Mouse (Mus musculus) NIH3T3 (cell line): Measurements from ENCODE around the gene Prune2.

ENCODE experiments used
- DNase-seq: peaks from one replicate; pipeline ENCODE4 v3.0.0-alpha.2; 2012; ENCODE audit warnings: low read depth

The Prune2 gene

GRCm38 (mm10) chr19:17006220-17006907 is 50.4 kb downstream of the Prune2 start:
- DNase-seq, result no peak

- DNase-seq, result peak; percentile 73
Measured at GRCm38 (mm10) chr19:17011261-17011995, 55.5 kb downstream of the Prune2 start.

GRCm38 (mm10) chr19:17013085-17013484 is 57.2 kb downstream of the Prune2 start:
- DNase-seq, result no peak

GRCm38 (mm10) chr19:17014337-17015124 is 58.6 kb downstream of the Prune2 start:
- DNase-seq, result no peak

- peak; percentile 75 for DNase-seq
Measured at GRCm38 (mm10) chr19:17024748-17025147, 68.8 kb downstream of the Prune2 start.

- DNase-seq, result peak; percentile 85
Measured at GRCm38 (mm10) chr19:17030276-17030675, 74.4 kb downstream of the Prune2 start.

- no peak for DNase-seq
Measured at GRCm38 (mm10) chr19:17032314-17032713, 76.4 kb downstream of the Prune2 start.

GRCm38 (mm10) chr19:17046961-17047360 is 91.0 kb downstream of the Prune2 start:
- DNase-seq, result no peak

GRCm38 (mm10) chr19:17055892-17056291 is 100.0 kb downstream of the Prune2 start:
- no peak for DNase-seq

GRCm38 (mm10) chr19:17060106-17060505 is 104.2 kb downstream of the Prune2 start:
- no peak for DNase-seq

GRCm38 (mm10) chr19:17064421-17064820 is 108.5 kb downstream of the Prune2 start:
- no peak for DNase-seq

- DNase-seq, result no peak
Measured at GRCm38 (mm10) chr19:17069067-17069466, 113.1 kb downstream of the Prune2 start.

- DNase-seq, result no peak
Measured at GRCm38 (mm10) chr19:17071205-17071604, 115.3 kb downstream of the Prune2 start.

GRCm38 (mm10) chr19:17072245-17072644 is 116.3 kb downstream of the Prune2 start:
- no peak for DNase-seq

- no peak for DNase-seq
Measured at GRCm38 (mm10) chr19:17078643-17079316, 122.9 kb downstream of the Prune2 start.

- no peak for DNase-seq
Measured at GRCm38 (mm10) chr19:17081382-17081781, 125.5 kb downstream of the Prune2 start.

- DNase-seq, result no peak
Measured at GRCm38 (mm10) chr19:17094067-17094466, 138.1 kb downstream of the Prune2 start.

GRCm38 (mm10) chr19:17096338-17096737 is 140.4 kb downstream of the Prune2 start:
- DNase-seq, result no peak

- DNase-seq, result no peak
Measured at GRCm38 (mm10) chr19:17097210-17097609, 141.3 kb downstream of the Prune2 start.

GRCm38 (mm10) chr19:17108782-17109181 is 152.9 kb downstream of the Prune2 start:
- no peak for DNase-seq

- peak; percentile 84 for DNase-seq
Measured at GRCm38 (mm10) chr19:17124034-17124735, 168.3 kb downstream of the Prune2 start.
